Mouse (Mus musculus) layer of hippocampus, adult 8-10 months (tissue): ENCODE data around the gene Cabs1. TPM values are rescaled to one million over a fixed set of nuclear protein-coding genes. Genes with fewer than 3 reads are reported as not detected.

ENCODE experiments used
- DNase-seq, 2 experiments: peaks; one replicate each; pipeline ENCODE4 v3.0.0; 2022; ENCODE audit warnings: low spot score in 2 of 2
- total RNA-seq, 4 experiments: library from RNA; stranded (reverse); gene quantifications; 2 replicates each; pipeline ENCODE4 v1.2.4; 2022

The Cabs1 gene
- not detected for total RNA-seq

- no peak for DNase-seq
Observed at GRCm38 (mm10) chr5:87979139-87979538, at the start of gene Cabs1. Gene Cabs1 (plus strand): TSS chr5:87979439.

DNA sequence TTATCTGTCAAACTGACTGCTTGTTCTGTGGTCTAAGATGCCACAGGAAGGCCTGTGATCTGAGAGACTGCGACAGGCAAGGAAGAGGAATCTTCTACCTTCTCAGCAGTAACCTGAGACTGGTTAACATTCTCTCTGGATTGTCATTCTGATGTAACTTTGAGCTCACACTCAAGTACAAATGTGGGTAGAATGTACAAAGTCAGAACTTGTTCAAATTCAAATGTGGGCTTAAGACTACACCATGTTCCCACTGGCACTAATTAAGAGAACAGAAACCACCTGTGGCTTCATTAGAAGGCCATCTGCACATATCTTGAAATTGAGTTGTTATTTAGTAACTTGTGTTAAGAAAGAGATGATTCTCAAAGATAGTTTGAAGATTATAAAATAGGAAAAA lies 47.6 kb upstream of the Cabs1 start:
- DNase-seq, result no peak

DNA sequence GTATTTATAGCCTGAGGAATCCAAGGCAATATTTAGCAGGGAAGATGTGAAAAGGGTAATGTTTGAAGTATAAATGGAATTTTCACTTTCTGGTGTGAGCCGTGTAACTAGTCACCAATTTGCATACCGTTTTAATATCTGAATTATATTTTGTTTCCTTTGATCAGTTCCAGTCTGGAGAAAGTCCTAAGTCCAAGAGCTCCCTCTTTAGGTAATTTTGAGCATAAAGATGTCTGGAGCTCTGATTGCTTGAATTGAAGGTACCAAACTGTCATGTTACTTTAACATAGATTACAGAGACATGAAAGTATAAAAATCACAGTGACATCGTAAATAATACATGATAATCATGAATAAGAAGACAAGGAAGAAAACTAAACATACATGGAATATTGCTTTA lies 38.5 kb upstream of the Cabs1 start:
- DNase-seq, result no peak

- no peak for DNase-seq
Observed at GRCm38 (mm10) chr5:87942515-87942914, 36.7 kb upstream of the Cabs1 start.

- no peak for DNase-seq
Observed at GRCm38 (mm10) chr5:87951836-87952235, 27.4 kb upstream of the Cabs1 start.

DNA sequence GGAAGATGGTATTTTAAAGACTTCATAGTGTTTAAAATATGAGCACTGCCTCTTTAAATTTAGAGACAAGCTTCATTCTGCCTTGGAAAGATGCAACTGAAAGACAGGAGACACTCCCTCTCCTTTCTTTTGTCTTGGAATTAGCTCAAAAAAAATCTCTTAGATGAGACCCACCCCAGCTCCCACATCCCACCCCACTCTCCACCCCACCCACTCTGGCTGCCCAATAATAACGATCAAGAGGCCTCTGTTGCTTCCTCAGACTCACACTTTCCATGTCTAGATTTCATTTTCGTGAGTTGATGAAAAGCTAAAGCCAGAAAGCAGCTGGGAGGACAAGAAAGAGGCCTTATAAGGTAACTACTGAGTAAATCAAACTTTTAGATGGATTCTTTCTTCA lies 10.0 kb upstream of the Cabs1 start, which contains the start of the genes 2310003L06Rik and Gm28434:
TSS of gene 2310003L06Rik (plus strand) at position 259 of the 400 bp plus-strand sequence.
TSS of gene Gm28434 (plus strand) at position 317 of the 400 bp plus-strand sequence.
- no peak for DNase-seq

GRCm38 (mm10) chr5:87982468-87983214 lies 3.4 kb downstream of the Cabs1 start:
- DNase-seq, result no peak

GRCm38 (mm10) chr5:88002249-88002648 lies 23.0 kb downstream of the Cabs1 start, which contains the start of gene Smr3a:
Gene Smr3a (plus strand): TSS chr5:88002549.
- DNase-seq, result no peak

GRCm38 (mm10) chr5:88005241-88005640 lies 26.0 kb downstream of the Cabs1 start:
- no peak for DNase-seq

Other genes starting within 250 kb of the Cabs1 start
- not detected for gene Csn1s2a, start 204.9 kb upstream of the Cabs1 start, total RNA-seq
- gene Csn1s2b, start 171.4 kb upstream of the Cabs1 start, total RNA-seq, result not detected
- not detected for gene Prr27, start 153.8 kb upstream of the Cabs1 start, total RNA-seq
- not detected for gene Odam, start 94.4 kb upstream of the Cabs1 start, total RNA-seq
- gene Csn3, start 53.9 kb upstream of the Cabs1 start, total RNA-seq, result not detected
- not detected for gene 2310003L06Rik, start 10.0 kb upstream of the Cabs1 start, total RNA-seq
- not detected for gene Gm28434, start 9.9 kb upstream of the Cabs1 start, total RNA-seq
- not detected for gene Smr3a, start 23.1 kb downstream of the Cabs1 start, total RNA-seq
- not detected for gene Smr2, start 107.1 kb downstream of the Cabs1 start, total RNA-seq
- gene Gm11116, start 132.1 kb downstream of the Cabs1 start, total RNA-seq, result not detected
- not detected for gene Gm11115, start 174.7 kb downstream of the Cabs1 start, total RNA-seq